Mouse (Mus musculus) hindbrain, postnatal 0 days (tissue): ENCODE data around the gene Bcam. TPM values are rescaled to one million over a fixed set of nuclear protein-coding genes. Genes with fewer than 3 reads are reported as not detected.

Experiments used
- ATAC-seq: fragments of 200-750 bp; cut with Nextera tagmentation; 2 replicates; pipeline ENCODE4 v1.8.0; 2017; ENCODE audit warnings: mild to moderate bottlenecking, moderate TSS enrichment, moderate library complexity
- DNase-seq: peaks from one replicate; pipeline ENCODE4 v3.0.0-alpha.2; 2015; ENCODE audit warnings: low spot score
- H3K27ac ChIP-seq: fragments of 300-500 bp; sonication (generic); 2 replicates; pipeline ENCODE4 v1.5.1; 2014; ENCODE audit warnings: mild to moderate bottlenecking
- H3K27me3 ChIP-seq: fragments of 300-500 bp; sonication (generic); 2 replicates; pipeline ENCODE4 v1.6.1; 2014; ENCODE audit warnings: low read length, mixed read lengths; ENCODE audit not compliant: insufficient read depth
- H3K36me3 ChIP-seq: fragments of 300-500 bp; sonication (generic); 2 replicates; pipeline ENCODE4 v1.6.1; 2014; ENCODE audit warnings: low read length, mixed read lengths; ENCODE audit not compliant: insufficient read depth
- H3K4me1 ChIP-seq: fragments of 300-500 bp; sonication (generic); 2 replicates; pipeline ENCODE4 v1.6.1; 2014; ENCODE audit warnings: antibody characterized with exemption, low read length, mixed read lengths; ENCODE audit not compliant: insufficient read depth
- H3K4me2 ChIP-seq: fragments of 300-500 bp; sonication (generic); 2 replicates; pipeline ENCODE4 v1.6.1; 2014; ENCODE audit warnings: low read depth, mild to moderate bottlenecking, low read length, moderate library complexity, mixed read lengths
- H3K4me3 ChIP-seq: fragments of 300-500 bp; sonication (generic); 2 replicates; pipeline ENCODE4 v1.5.1; 2014; ENCODE audit warnings: low read length
- H3K9ac ChIP-seq: fragments of 300-500 bp; sonication (generic); replicated peaks from 2 replicates; pipeline ENCODE4 v1.6.1; 2014; ENCODE audit warnings: mild to moderate bottlenecking, low read length, moderate library complexity, mixed read lengths
- H3K9me3 ChIP-seq: fragments of 300-500 bp; sonication (generic); 2 replicates; pipeline ENCODE4 v1.6.1; 2016; ENCODE audit warnings: low read length, mixed read lengths
- CTCF ChIP-seq: IDR thresholded peaks from 2 replicates; pipeline ENCODE4 v1.5.1; 2016; ENCODE audit warnings: antibody characterized with exemption, control low read depth, low read depth
- whole genome bisulfite sequencing: fragments of 180-500 bp; shearing (Covaris S2); extraction: QIAGEN DNeasy Blood & Tissue Kit; methylation state at CpG from one replicate; pipeline ENCODE4 v1.1.7; 2014; 5-methylcytosine and 5-hydroxymethylcytosine counted together
- polyA plus RNA-seq: library from polyadenylated mRNA; unstranded; fragments of >200 nt; fragmentation: Nextera tagmentation; extraction: Ambion mirVana; gene quantifications from 2 replicates; pipeline ENCODE4 v1.2.1, GENCODE M21; 2015
- total RNA-seq: library from RNA; depleted of rRNA; stranded (reverse); fragments of >200 nt; gene quantifications from 2 replicates; pipeline ENCODE4 v1.2.3, GENCODE M21; 2014

The Bcam gene
- total and polyA plus RNA-seq, 2 experiments from 2014 or later: 29.0 to 50.7 TPM

- no peak overlapping the region for H3K4me2 ChIP-seq
- H3K36me3 ChIP-seq: no peaks in the 10 kb centered on the region
- 93% methylated on average over 5 of the region's 5 CpGs for WGBS
Observed at GRCm38 (mm10) chr7:19718297-19718952, 52.4 kb downstream of the Bcam start.

GRCm38 (mm10) chr7:19717346-19717745 lies 53.5 kb downstream of the Bcam start:
- no peaks in the 10 kb centered on the region for H3K27me3 ChIP-seq
- 88% methylated on average over 4 of the region's 4 CpGs for WGBS
- H3K4me1 ChIP-seq: peaks cover 9% of the 10 kb centered on the region; the same call in 1 of the 2 replicates
- H3K27ac ChIP-seq: peak overlapping the region; percentile 87; the same call in 1 of the 2 replicates
- no peak for TF ChIP-seq CTCF
- 0 out of 2 replicates have a peak, but pooled peaks cover 2% of the 10 kb centered on the region for H3K9me3 ChIP-seq
- ATAC-seq: no peak
- no peaks in the 10 kb centered on the region for H3K36me3 ChIP-seq
- no peak overlapping the region for H3K4me3 ChIP-seq
- DNase-seq: no peak
- no peak overlapping the region for H3K9ac ChIP-seq
- H3K4me2 ChIP-seq: no peak overlapping the region

More at GRCm38 (mm10) chr7:19718297-19718952, 52.4 kb downstream of the Bcam start:
- H3K27me3 ChIP-seq: no peaks in the 10 kb centered on the region
- TF ChIP-seq CTCF: no peak
- no peak overlapping the region for H3K27ac ChIP-seq
- no peak for ATAC-seq
- 0 out of 2 replicates have a peak, but pooled peaks cover 2% of the 10 kb centered on the region for H3K9me3 ChIP-seq
- peaks cover 9% of the 10 kb centered on the region; the same call in 1 of the 2 replicates for H3K4me1 ChIP-seq
- DNase-seq: no peak
- H3K9ac ChIP-seq: no peak overlapping the region
- H3K4me3 ChIP-seq: no peak overlapping the region

- no peak for ATAC-seq
- H3K4me2 ChIP-seq: peak overlapping the region; percentile 49
- WGBS: 83% methylated on average over 2 of the region's 2 CpGs
- H3K4me3 ChIP-seq: no peak overlapping the region
- H3K27ac ChIP-seq: peak overlapping the region; percentile 87
- H3K27me3 ChIP-seq: no peaks in the 10 kb centered on the region
- peaks cover 4% of the 10 kb centered on the region; the same call in 1 of the 2 replicates for H3K36me3 ChIP-seq
- H3K9ac ChIP-seq: peak overlapping the region; percentile 46; the same call in 1 of the 2 replicates
- TF ChIP-seq CTCF: no peak
- peaks cover 9% of the 10 kb centered on the region; the same call in 1 of the 2 replicates for H3K4me1 ChIP-seq
- H3K9me3 ChIP-seq: 0 out of 2 replicates have a peak, but pooled peaks cover 2% of the 10 kb centered on the region
- DNase-seq: no peak
Observed at GRCm38 (mm10) chr7:19716822-19717221, 54.0 kb downstream of the Bcam start.

- 4% methylated on average over 18 of the region's 18 CpGs for WGBS
- no peak for TF ChIP-seq CTCF
Observed at GRCm38 (mm10) chr7:19716055-19716682, 54.6 kb downstream of the Bcam start.

GRCm38 (mm10) chr7:19715239-19716054 lies 55.4 kb downstream of the Bcam start, which contains the start of gene Tomm40:
Gene Tomm40 (minus strand): TSS chr7:19715438.
- peak within 1 kb of the TSS; percentile 91 for H3K27ac ChIP-seq
- WGBS: 1% methylated on average over 57 of the region's 59 CpGs
- no peaks in the 10 kb centered on the region for H3K9me3 ChIP-seq
- peak within 1 kb of the TSS; percentile 98 for H3K9ac ChIP-seq
- H3K4me2 ChIP-seq: peak within 1 kb of the TSS; percentile 95
- H3K4me1 ChIP-seq: peaks cover 9% of the 10 kb centered on the region; the same call in 1 of the 2 replicates
- DNase-seq (peak; percentile 100), ATAC-seq (peak; percentile 99)
- H3K36me3 ChIP-seq: peaks cover 10% of the 10 kb centered on the region; the same call in 1 of the 2 replicates
- peak; percentile 10; the same call in 1 of the 2 replicates for TF ChIP-seq CTCF
- peak within 1 kb of the TSS; percentile 98 for H3K4me3 ChIP-seq
- no peaks in the 10 kb centered on the region for H3K27me3 ChIP-seq

More at GRCm38 (mm10) chr7:19716055-19716682, 54.6 kb downstream of the Bcam start:
- Histone ChIP-seq H3K27me3 (no peaks in the 10 kb centered on the region), H3K4me3 (peak overlapping the region; percentile 18), H3K4me1 (peaks cover 9% of the 10 kb centered on the region; the same call in 1 of the 2 replicates), H3K27ac (peak overlapping the region; percentile 87), H3K9me3 (0 out of 2 replicates have a peak, but pooled peaks cover 2% of the 10 kb centered on the region), H3K9ac (peak overlapping the region; percentile 46), H3K36me3 (peaks cover 10% of the 10 kb centered on the region; the same call in 1 of the 2 replicates), H3K4me2 (peak overlapping the region; percentile 49)
- ATAC-seq: no peak
- DNase-seq: no peak

GRCm38 (mm10) chr7:19714836-19715235 lies 56.0 kb downstream of the Bcam start:
- peaks cover 12% of the 10 kb centered on the region; the same call in 1 of the 2 replicates for H3K36me3 ChIP-seq
- peak overlapping the region; percentile 98 for H3K4me3 ChIP-seq
- H3K9me3 ChIP-seq: no peaks in the 10 kb centered on the region
- peak overlapping the region; percentile 98 for H3K9ac ChIP-seq
- under 1% methylated on average over 39 of the region's 39 CpGs for WGBS
- H3K27me3 ChIP-seq: no peaks in the 10 kb centered on the region
- peak overlapping the region; percentile 91 for H3K27ac ChIP-seq
- TF ChIP-seq CTCF: no peak
- ATAC-seq: no peak
- peaks cover 9% of the 10 kb centered on the region; the same call in 1 of the 2 replicates for H3K4me1 ChIP-seq
- peak; percentile 15 for DNase-seq
- H3K4me2 ChIP-seq: peak overlapping the region; percentile 95
